Mouse (Mus musculus) hindbrain, postnatal 0 days (tissue): ENCODE data around the gene Adig. TPM values are rescaled to one million over a fixed set of nuclear protein-coding genes. Genes with fewer than 3 reads are reported as not detected.

Source experiments
- ATAC-seq: fragments of 200-750 bp; cut with Nextera tagmentation; 2 replicates; pipeline ENCODE4 v1.8.0; 2017; ENCODE audit warnings: mild to moderate bottlenecking, moderate TSS enrichment, moderate library complexity
- DNase-seq: peaks from one replicate; pipeline ENCODE4 v3.0.0-alpha.2; 2015; ENCODE audit warnings: low spot score
- H3K27ac ChIP-seq: fragments of 300-500 bp; sonication (generic); 2 replicates; pipeline ENCODE4 v1.5.1; 2014; ENCODE audit warnings: mild to moderate bottlenecking
- H3K27me3 ChIP-seq: fragments of 300-500 bp; sonication (generic); 2 replicates; pipeline ENCODE4 v1.6.1; 2014; ENCODE audit warnings: low read length, mixed read lengths; ENCODE audit not compliant: insufficient read depth
- H3K36me3 ChIP-seq: fragments of 300-500 bp; sonication (generic); 2 replicates; pipeline ENCODE4 v1.6.1; 2014; ENCODE audit warnings: low read length, mixed read lengths; ENCODE audit not compliant: insufficient read depth
- H3K4me1 ChIP-seq: fragments of 300-500 bp; sonication (generic); 2 replicates; pipeline ENCODE4 v1.6.1; 2014; ENCODE audit warnings: antibody characterized with exemption, low read length, mixed read lengths; ENCODE audit not compliant: insufficient read depth
- H3K4me2 ChIP-seq: fragments of 300-500 bp; sonication (generic); 2 replicates; pipeline ENCODE4 v1.6.1; 2014; ENCODE audit warnings: low read depth, mild to moderate bottlenecking, low read length, moderate library complexity, mixed read lengths
- H3K4me3 ChIP-seq: fragments of 300-500 bp; sonication (generic); 2 replicates; pipeline ENCODE4 v1.5.1; 2014; ENCODE audit warnings: low read length
- H3K9ac ChIP-seq: fragments of 300-500 bp; sonication (generic); replicated peaks from 2 replicates; pipeline ENCODE4 v1.6.1; 2014; ENCODE audit warnings: mild to moderate bottlenecking, low read length, moderate library complexity, mixed read lengths
- H3K9me3 ChIP-seq: fragments of 300-500 bp; sonication (generic); 2 replicates; pipeline ENCODE4 v1.6.1; 2016; ENCODE audit warnings: low read length, mixed read lengths
- CTCF ChIP-seq: IDR thresholded peaks from 2 replicates; pipeline ENCODE4 v1.5.1; 2016; ENCODE audit warnings: antibody characterized with exemption, control low read depth, low read depth
- WGBS: fragments of 180-500 bp; shearing (Covaris S2); extraction: QIAGEN DNeasy Blood & Tissue Kit; methylation state at CpG from one replicate; pipeline ENCODE4 v1.1.7; 2014; 5-methylcytosine and 5-hydroxymethylcytosine counted together
- polyA plus RNA-seq: library from polyadenylated mRNA; unstranded; fragments of >200 nt; fragmentation: Nextera tagmentation; extraction: Ambion mirVana; gene quantifications from 2 replicates; pipeline ENCODE4 v1.2.1, GENCODE M21; 2015
- total RNA-seq: library from RNA; depleted of rRNA; stranded (reverse); fragments of >200 nt; gene quantifications from 2 replicates; pipeline ENCODE4 v1.2.3, GENCODE M21; 2014

Gene Adig
- total and polyA plus RNA-seq, 2 experiments from 2014 or later = not detected

DNA sequence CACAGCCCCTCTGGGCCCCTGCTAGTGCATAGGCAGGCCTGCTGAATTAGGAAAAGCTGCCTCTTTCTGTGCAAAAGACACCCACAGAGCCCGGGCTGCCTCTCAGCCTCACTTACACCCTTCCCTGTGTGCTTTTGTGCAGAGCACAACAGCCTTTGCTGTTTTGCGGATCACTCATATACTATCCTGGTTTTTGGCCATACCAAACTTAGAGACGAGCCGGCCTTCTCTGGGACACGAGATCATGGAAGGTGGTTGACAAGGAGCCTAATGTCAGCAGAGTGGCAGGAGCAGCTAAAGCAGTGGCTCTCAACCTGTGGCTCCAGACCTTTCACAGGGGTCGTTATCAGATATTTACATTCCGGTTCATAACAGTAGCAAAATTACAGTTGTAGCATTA, 814 bp downstream of the Adig start:
- H3K4me3 ChIP-seq = no peak overlapping the region
- H3K27me3 ChIP-seq = no peaks in the 10 kb centered on the region
- no peak overlapping the region for H3K4me2 ChIP-seq
- ATAC-seq (no peak), DNase-seq (no peak)
- H3K4me1 ChIP-seq = no peaks in the 10 kb centered on the region
- no peaks in the 10 kb centered on the region for H3K9me3 ChIP-seq
- 89% methylated on average over 7 of the region's 7 CpGs for WGBS
- H3K36me3 ChIP-seq = peaks cover 10% of the 10 kb centered on the region; the same call in 1 of the 2 replicates
- no peak overlapping the region for H3K9ac ChIP-seq
- H3K27ac ChIP-seq = no peak overlapping the region
- no peak for TF ChIP-seq CTCF

DNA sequence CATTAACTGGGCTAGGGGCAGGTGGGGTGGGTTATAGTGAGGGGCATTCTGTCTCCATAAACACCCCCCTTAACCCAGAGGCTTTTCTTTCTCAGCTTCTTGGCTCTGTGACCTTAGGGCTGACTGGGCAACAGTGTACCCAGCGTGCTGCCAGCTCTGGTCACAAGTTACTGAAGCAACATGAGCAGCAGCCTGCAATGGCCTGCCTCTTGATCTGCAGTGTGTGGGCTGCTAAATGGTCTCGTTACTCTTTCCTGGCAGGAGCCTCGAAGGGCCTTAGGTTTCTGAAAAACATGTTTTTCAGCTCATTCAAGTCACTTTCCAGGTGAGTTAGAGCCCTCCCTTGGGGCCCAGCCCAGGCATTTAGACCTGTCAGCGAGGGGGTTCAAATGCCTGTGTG, 1.3 kb downstream of the Adig start:
- peaks cover 10% of the 10 kb centered on the region; the same call in 1 of the 2 replicates for H3K36me3 ChIP-seq
- no peaks in the 10 kb centered on the region for H3K27me3 ChIP-seq
- ATAC-seq (no peak), DNase-seq (no peak)
- TF ChIP-seq CTCF = no peak
- no peak overlapping the region for H3K4me3 ChIP-seq
- H3K4me2 ChIP-seq = no peak overlapping the region
- H3K9me3 ChIP-seq = no peaks in the 10 kb centered on the region
- no peak overlapping the region for H3K9ac ChIP-seq
- H3K4me1 ChIP-seq = no peaks in the 10 kb centered on the region
- H3K27ac ChIP-seq = no peak overlapping the region
- 68% methylated on average over 4 of the region's 4 CpGs for WGBS

DNA sequence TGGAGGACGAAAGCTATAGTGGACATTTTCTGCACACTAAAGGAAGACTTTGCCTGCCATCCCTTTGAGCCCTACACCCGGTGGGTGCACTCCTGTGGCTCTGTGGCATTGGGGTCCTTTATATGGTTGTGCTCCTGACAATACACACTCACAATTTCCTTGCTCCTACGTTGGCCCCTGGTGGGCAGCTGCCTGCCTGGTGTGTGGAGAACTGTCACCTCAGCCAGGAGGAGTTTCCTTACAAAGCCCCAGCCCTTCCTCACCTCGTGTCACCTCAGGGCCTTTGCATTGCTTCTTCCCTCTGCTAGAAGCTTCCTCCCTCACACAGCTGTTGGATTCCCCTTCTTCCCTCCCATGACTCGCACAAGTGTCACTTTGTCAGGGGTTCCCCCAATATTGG, 4.1 kb downstream of the Adig start:
- no peak for TF ChIP-seq CTCF
- no peaks in the 10 kb centered on the region for H3K4me1 ChIP-seq
- no peak overlapping the region for H3K4me2 ChIP-seq
- ATAC-seq = no peak
- no peaks in the 10 kb centered on the region for H3K36me3 ChIP-seq
- no peak for DNase-seq
- no peaks in the 10 kb centered on the region for H3K27me3 ChIP-seq
- no peak overlapping the region for H3K27ac ChIP-seq
- H3K4me3 ChIP-seq = no peak overlapping the region
- H3K9me3 ChIP-seq = no peaks in the 10 kb centered on the region
- 84% methylated on average over 5 of the region's 5 CpGs for WGBS
- H3K9ac ChIP-seq = no peak overlapping the region

DNA sequence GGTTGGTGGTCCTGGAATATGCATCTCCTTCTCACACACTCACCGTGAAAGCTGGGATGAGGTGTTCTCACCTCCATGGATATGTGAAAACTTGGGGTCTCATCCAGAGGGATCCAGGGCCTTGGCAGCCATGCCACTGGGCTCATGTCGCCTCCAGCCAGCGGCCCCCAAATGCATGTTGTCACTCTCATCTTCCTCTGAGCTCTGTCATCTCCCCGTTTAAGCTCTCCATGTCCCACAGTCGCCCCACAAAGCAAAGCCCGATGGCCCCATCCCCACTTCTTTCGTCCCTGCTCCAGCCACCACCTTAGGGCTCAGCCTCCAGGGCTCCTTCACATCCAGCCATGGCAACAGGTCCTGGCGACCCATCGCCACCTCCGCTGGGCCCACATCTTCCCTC, 4.6 kb downstream of the Adig start:
- Histone ChIP-seq H3K36me3 (no peaks in the 10 kb centered on the region), H3K4me3 (no peak overlapping the region), H3K27me3 (no peaks in the 10 kb centered on the region), H3K9me3 (no peaks in the 10 kb centered on the region), H3K4me1 (no peaks in the 10 kb centered on the region), H3K4me2 (no peak overlapping the region), H3K9ac (no peak overlapping the region), H3K27ac (no peak overlapping the region)
- DNase-seq (no peak), ATAC-seq (no peak)
- WGBS = 92% methylated on average over 10 of the region's 10 CpGs
- no peak for TF ChIP-seq CTCF

DNA sequence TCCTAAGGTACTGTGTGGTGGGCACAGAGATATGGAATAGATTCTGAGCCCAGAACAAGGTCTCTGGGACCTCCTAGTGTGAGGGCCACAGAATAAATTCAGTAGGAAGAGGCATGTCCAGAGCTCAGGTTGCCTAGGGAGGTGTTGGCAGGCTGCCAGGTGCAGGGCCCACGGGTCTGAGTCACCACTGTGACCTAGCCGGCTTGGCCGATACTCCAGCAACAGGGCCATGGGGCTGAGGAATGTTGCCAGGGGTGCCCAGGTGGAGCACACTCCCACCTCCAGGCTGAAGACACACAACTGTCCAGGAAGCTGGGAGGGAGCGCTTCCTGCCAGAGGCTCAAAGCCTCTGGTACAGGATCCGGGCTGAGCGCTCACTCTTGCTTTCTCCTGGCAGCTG, 8.3 kb downstream of the Adig start:
- Histone ChIP-seq H3K9me3 (no peaks in the 10 kb centered on the region), H3K4me1 (no peaks in the 10 kb centered on the region), H3K4me2 (no peak overlapping the region), H3K9ac (no peak overlapping the region), H3K36me3 (no peaks in the 10 kb centered on the region), H3K27me3 (no peaks in the 10 kb centered on the region), H3K4me3 (no peak overlapping the region), H3K27ac (no peak overlapping the region)
- 57% methylated on average over 6 of the region's 6 CpGs for WGBS
- no peak for TF ChIP-seq CTCF
- DNase-seq (no peak), ATAC-seq (no peak)

DNA sequence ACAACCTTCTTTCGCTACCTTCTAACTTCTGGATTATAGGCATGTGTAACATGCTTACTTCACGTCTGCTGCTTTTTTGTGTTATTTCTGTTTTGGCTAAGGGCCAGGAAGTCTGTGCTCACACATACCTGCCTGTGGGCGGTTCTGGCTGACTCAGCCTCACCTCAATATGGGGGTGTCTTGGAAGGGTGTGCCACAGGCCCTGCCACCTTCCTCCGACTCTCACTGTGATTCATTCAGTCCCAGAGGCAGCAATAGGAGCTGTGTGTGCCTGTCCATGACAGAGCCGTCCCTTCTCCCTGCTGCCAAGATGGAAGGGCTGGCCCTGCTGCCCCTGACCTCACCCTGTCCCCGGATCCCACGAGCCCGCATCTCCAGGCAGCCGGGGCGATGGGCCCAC, 10.1 kb downstream of the Adig start, which contains the start of gene Arhgap40:
TSS of gene Arhgap40 (plus strand) at position 269 of the 400 bp plus-strand sequence.
- DNase-seq = no peak
- no peak for TF ChIP-seq CTCF
- H3K4me1 ChIP-seq = no peaks in the 10 kb centered on the region
- 89% methylated on average over 10 of the region's 10 CpGs for WGBS
- no peak within 1 kb of the TSS for H3K4me3 ChIP-seq
- no peaks in the 10 kb centered on the region for H3K36me3 ChIP-seq
- no peaks in the 10 kb centered on the region for H3K27me3 ChIP-seq
- H3K9ac ChIP-seq = no peak within 1 kb of the TSS
- no peak within 1 kb of the TSS for H3K27ac ChIP-seq
- no peak for ATAC-seq
- H3K9me3 ChIP-seq = no peaks in the 10 kb centered on the region
- H3K4me2 ChIP-seq = no peak within 1 kb of the TSS

DNA sequence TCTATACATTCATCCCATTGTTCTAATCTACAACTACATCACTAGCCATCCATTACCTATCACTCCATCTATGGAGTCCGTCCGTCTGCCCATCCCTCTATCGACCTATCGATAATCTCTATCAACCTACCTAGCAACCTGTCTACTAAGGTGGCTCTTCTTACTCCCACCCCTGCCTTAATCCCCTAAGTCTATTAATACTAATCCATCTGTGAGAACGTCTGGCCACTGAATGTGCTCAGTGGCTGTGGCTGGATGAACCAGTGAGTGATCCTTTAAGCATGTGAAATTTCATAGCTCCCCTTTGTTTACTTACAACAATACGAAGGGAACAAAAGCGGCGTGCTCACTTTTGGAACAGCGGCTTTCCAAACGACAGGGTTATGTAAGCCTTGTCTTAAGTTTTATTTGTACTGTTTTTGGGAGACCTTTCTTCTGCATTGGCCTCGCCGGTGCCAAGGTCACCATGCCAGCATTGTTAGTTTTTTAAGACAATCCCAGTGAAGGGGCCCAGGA, 11.5 kb downstream of the Adig start:
- Histone ChIP-seq H3K9ac (no peak overlapping the region), H3K4me2 (no peak overlapping the region), H3K9me3 (no peaks in the 10 kb centered on the region), H3K36me3 (no peaks in the 10 kb centered on the region), H3K27ac (no peak overlapping the region), H3K4me3 (no peak overlapping the region), H3K27me3 (no peaks in the 10 kb centered on the region), H3K4me1 (no peaks in the 10 kb centered on the region)
- no peak for TF ChIP-seq CTCF
- WGBS = 82% methylated on average over 12 of the region's 12 CpGs
- DNase-seq (no peak), ATAC-seq (no peak)
